Mouse (Mus musculus) neutrophil, adult 5-6 weeks (primary cell): ENCODE data around the gene Gm11492. TPM values are rescaled to one million over a fixed set of nuclear protein-coding genes. Genes with fewer than 3 reads are reported as not detected.

Experiments
- ATAC-seq: fragments of 151-379, 151-347 bp; 2 replicates; pipeline ENCODE4 v1.8.0; 2017; ENCODE audit warnings: mild to moderate bottlenecking, moderate TSS enrichment; ENCODE audit not compliant: insufficient number of reproducible peaks, poor library complexity, low FRiP score, severe bottlenecking; ENCODE audit errors: extremely low read depth
- total RNA-seq: library from RNA; stranded (forward); fragments of 200-1000 nt; gene quantifications from 2 replicates; pipeline ENCODE4 v1.2.3, GENCODE M21; 2017

The Gm11492 gene
- total RNA-seq = not detected in 2 replicates

DNA sequence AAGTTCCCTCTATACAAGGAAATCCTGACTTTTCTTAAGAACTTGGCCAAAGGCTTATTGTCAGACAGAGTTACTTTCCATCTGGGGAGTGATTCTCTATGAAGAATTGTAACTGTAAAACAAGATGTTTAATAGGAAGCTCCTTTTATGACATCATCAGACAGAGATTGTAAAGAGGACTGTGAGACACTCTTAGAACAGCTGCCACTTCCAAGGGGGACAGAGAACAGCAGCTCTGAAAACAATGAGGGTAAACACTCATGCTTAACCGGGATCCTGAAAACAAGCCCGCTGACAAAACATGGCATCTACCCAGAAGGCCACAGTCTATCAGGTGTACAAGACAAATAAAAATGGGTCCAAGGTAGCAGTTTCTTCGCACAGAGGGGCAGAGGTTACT lies at the start of gene Gm11492:
Gm11492 (plus strand) TSS at position 153 of the 400 bp plus-strand sequence.
- no peak for ATAC-seq

DNA sequence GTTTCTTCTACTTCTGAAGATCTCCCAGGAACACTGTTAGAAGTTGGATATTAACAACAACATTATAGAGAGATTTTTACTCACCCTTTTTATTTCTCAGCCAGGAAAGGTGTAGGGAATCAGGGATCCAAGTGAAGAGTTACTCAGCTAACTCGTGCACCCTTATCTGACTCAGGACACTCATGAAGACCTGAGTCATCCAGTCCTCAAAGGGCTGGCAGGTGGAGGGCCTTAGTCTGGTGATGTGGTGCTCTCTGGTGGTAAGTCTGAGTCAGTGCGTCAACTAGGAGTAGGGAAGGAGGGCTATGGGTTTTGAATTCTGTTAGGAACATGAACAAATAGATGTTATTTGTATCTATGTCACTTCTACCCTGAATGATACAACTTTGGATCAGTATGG lies 47.2 kb upstream of the Gm11492 start:
- peak; percentile 96 for ATAC-seq

DNA sequence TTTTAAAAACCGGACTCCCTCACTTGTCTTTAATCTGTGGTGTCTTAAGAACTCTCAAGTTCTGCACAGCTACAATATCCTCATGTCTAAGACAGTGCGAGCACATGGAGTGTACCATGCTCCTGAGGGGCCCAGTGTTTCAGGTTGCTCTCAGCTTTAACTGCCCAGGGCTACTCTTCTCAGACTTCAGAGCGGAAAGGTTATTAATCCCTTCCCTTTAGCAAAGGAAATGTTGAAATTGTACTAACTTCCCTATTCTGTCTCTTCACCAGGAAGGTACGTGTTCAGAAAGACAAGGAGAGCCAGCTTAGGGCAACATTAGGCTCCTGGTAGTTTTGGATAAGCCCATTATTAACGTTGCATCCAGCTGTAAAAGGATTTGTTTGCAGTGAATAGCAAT lies 43.0 kb upstream of the Gm11492 start:
- peak; percentile 22; the same call in 1 of the 2 replicates for ATAC-seq

- no peak for ATAC-seq
Observed at GRCm38 (mm10) chr11:87523967-87524366, 42.5 kb upstream of the Gm11492 start.

DNA sequence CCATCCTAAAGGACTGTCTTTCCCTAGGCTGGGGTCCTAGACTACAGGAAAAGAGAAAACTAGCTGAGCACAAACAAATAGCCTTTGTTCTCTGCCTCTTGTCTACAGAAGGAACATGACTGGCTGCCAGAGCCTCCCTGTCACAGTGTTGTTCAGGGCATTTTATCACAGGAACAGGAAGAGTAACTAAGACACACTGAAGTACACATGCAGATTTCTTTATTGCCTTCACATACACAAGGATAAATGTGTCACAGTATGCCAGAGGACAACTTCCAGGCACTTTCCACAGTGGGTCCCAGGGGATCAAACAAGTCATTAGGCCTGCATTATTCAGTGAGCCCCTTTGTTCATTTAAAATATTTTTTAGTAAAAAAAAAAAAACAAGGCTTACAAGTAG lies 41.7 kb upstream of the Gm11492 start:
- no peak for ATAC-seq

DNA sequence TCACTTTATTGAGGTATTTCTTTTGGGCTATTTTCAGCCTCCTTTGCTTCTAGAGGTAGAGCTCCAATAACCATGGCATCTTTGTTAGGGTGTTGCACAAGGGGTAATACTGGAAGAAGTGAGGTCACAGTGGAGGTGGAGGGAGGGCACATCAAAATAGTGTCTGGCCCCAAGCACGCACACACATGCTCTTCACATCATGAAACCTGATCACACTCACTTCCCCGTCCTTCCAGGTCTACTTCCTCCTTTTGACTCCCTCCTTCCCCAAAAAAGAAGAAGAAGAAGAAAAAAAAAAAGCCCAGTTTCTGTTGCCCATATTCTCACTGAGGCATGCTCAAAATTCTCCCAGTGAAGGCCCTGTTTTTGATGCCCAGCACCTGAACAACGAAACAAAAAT lies 39.1 kb upstream of the Gm11492 start:
- ATAC-seq = peak; percentile 61; the same call in 1 of the 2 replicates

DNA sequence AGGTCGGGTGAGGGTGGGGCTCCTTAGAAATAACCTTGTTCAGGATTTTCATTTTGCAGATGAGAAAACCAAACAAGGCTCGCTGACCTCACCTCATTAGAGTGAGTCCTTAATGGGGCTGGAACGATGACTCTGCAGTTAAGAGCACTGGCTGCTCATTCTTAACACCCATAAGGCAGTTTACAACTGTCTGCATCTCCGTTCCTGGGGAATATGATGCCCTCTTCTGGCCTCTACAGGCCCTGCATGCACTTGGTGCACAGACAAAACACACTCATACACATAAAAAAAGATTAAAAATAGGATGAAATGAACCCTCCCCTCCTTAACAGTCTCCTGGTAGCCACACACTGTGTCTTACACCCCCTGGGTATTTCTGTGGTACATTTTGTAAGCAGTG lies 38.5 kb upstream of the Gm11492 start:
- peak; percentile 72 for ATAC-seq

GRCm38 (mm10) chr11:87531695-87532094 lies 34.8 kb upstream of the Gm11492 start:
- ATAC-seq = no peak

- ATAC-seq = no peak
Observed at GRCm38 (mm10) chr11:87542285-87542684, 24.2 kb upstream of the Gm11492 start.

- ATAC-seq = no peak
Observed at GRCm38 (mm10) chr11:87542906-87543305, 23.5 kb upstream of the Gm11492 start.

- ATAC-seq = no peak
Observed at GRCm38 (mm10) chr11:87553342-87553741, 13.1 kb upstream of the Gm11492 start.

- ATAC-seq = no peak
Observed at GRCm38 (mm10) chr11:87554386-87554785, 12.1 kb upstream of the Gm11492 start.

DNA sequence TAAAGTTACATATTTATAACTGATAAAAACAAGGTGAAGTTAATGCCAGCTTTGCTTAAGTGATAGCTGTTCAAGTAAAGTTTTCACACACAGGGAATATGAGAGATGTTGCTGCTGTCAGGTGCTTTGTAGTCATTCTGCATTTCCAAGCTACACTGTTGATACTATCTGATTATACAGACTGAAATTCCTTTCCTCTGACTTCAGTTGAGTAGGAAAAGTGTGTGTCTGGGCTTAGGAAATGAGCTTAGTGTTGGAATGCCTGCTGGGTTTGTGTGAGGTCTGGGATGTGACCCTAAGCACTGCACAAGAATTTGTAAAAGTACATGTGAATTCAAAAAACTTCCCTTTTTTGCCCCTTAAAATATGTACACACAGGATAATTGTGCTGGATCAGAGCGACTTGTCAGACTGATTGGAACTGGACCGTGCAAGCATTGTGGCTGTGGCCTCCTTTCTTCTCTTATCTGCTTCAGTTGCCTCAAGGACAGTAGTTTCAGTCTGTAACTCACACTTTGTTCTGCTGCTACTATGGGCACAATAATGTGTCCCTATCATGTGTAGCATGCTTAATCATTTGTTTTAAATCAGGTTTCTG lies 11.2 kb upstream of the Gm11492 start:
- ATAC-seq = no peak

GRCm38 (mm10) chr11:87561208-87561607 lies 5.2 kb upstream of the Gm11492 start:
- ATAC-seq = no peak

- no peak for ATAC-seq
Observed at GRCm38 (mm10) chr11:87568255-87568953, 2.0 kb downstream of the Gm11492 start, which contains the start of gene Sept4. TSS of gene Sept4 (plus strand) at chr11:87568903.

DNA sequence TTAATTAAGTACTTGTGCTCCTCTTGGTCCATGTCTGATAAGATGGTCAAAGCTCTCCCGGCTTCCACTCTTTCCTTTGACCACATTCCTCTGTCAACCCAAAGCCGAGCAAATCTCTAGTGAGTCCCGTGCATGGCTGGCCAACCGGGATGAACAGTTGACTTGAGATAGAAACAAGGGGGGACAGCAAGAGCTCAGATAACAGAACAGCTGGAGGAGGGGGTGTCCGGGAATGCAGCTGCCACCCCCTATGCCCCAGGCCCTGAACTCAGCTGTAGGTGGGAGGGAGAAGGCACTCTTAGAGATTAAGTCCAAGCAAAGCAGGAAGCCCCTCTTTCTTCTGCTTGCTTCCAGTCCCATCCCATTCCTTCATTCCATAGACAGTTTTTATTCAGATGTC lies 4.3 kb downstream of the Gm11492 start:
- no peak for ATAC-seq

DNA sequence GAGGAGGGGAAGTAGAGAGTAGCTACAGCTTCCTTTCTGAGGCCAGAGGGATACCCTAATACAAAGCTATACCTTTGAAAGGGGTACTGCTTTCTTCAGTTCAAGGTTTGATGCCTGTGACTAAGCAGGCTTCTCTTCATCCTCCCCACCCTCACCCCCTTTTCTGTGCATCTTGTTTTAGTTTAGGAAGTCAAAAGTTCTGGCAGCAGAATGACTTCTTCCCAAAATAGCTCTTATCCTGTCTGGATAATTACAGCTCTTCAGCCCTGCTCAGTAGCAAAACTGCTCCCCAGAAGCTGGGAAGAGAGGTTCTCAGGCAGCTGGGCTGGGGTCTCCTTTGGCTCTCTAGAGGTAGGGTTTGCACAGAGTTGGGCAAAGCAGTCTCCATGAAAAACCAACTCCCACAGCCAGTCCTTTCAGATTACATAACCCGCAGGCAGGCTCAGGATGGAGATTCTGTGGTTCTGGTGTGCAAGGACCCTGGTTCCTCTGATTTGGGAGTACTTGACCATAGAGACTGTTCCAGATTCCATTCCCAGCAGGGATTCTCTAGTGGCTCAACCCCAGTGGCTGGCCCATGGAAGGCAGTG lies 5.0 kb downstream of the Gm11492 start:
- no peak for ATAC-seq

GRCm38 (mm10) chr11:87573751-87574150 lies 7.3 kb downstream of the Gm11492 start:
- ATAC-seq = no peak

DNA sequence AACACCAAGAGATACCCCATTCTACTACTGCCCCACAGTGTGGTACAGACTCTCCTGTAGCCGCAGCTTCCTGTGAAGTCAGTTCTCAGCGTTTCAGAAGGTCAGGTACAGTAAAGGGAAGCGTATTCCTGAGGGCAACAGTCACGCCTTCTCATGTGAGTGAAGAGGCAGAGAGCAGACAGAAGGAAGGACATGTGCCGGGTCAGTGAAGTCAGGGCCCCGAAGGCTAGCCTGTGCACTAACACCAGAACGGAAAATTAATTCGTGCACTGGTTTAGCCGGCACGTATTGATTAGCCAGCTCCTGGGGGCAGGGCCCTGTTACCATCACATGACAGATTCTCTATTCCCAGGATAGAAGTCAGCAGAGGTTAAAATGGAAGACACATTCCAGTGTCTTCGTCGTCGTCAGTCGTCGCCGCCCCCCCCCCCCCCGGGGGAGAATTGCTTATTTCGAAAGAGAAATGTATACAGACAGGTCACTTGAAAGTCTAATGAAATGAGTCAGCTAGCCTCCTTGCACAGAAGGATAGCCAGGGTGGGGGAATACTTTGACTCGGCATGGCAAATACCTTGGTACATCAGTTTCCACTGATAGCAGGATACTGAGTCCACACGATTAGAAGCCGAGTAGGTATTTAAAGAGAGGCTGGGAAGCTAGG lies 8.2 kb downstream of the Gm11492 start:
- ATAC-seq = no peak
